Mouse (Mus musculus) lung, postnatal 25 days (tissue): ENCODE measurements around the gene Bpifb5.
"Not testable (repeated sequence)": the region's sequence is repeated elsewhere in the genome, so short reads cannot be mapped to it uniquely, and the experiment has no call there.

Experiments used
- DNase-seq: peaks from one replicate; pipeline ENCODE4 v3.0.0; 2022; ENCODE audit warnings: low spot score

Bpifb5 gene

GRCm38 (mm10) chr2:154223265-154223916 lies at the start of gene Bpifb5:
Gene Bpifb5 (plus strand): TSS chr2:154223742.
- peak; percentile 72 for DNase-seq

GRCm38 (mm10) chr2:154181900-154182299 lies 41.6 kb upstream of the Bpifb5 start:
- DNase-seq = not testable (repeated sequence)

- not testable (repeated sequence) for DNase-seq
Observed at GRCm38 (mm10) chr2:154183061-154183460, 40.5 kb upstream of the Bpifb5 start.

- DNase-seq = peak; percentile 50
Observed at GRCm38 (mm10) chr2:154185319-154185718, 38.2 kb upstream of the Bpifb5 start.

GRCm38 (mm10) chr2:154185748-154186147 lies 37.8 kb upstream of the Bpifb5 start:
- no peak for DNase-seq

- no peak for DNase-seq
Observed at GRCm38 (mm10) chr2:154187468-154187867, 36.1 kb upstream of the Bpifb5 start.

- DNase-seq = no peak
Observed at GRCm38 (mm10) chr2:154189877-154190434, 33.6 kb upstream of the Bpifb5 start.

- DNase-seq = no peak
Observed at GRCm38 (mm10) chr2:154190546-154191258, 32.8 kb upstream of the Bpifb5 start, which contains the start of gene Bpifb1. Gene Bpifb1 (plus strand): TSS chr2:154190818.

- no peak for DNase-seq
Observed at GRCm38 (mm10) chr2:154192141-154192540, 31.4 kb upstream of the Bpifb5 start.

GRCm38 (mm10) chr2:154193071-154193470 lies 30.5 kb upstream of the Bpifb5 start:
- no peak for DNase-seq

- DNase-seq = no peak
Observed at GRCm38 (mm10) chr2:154193994-154194504, 29.5 kb upstream of the Bpifb5 start.

GRCm38 (mm10) chr2:154197036-154197435 lies 26.5 kb upstream of the Bpifb5 start:
- DNase-seq = no peak

- no peak for DNase-seq
Observed at GRCm38 (mm10) chr2:154204630-154205029, 18.9 kb upstream of the Bpifb5 start.

- DNase-seq = peak; percentile 37
Observed at GRCm38 (mm10) chr2:154206908-154207307, 16.6 kb upstream of the Bpifb5 start.

- no peak for DNase-seq
Observed at GRCm38 (mm10) chr2:154209112-154209511, 14.4 kb upstream of the Bpifb5 start.

- no peak for DNase-seq
Observed at GRCm38 (mm10) chr2:154211121-154211520, 12.4 kb upstream of the Bpifb5 start.

- DNase-seq = no peak
Observed at GRCm38 (mm10) chr2:154211881-154212280, 11.7 kb upstream of the Bpifb5 start.

GRCm38 (mm10) chr2:154215191-154215590 lies 8.4 kb upstream of the Bpifb5 start:
- peak; percentile 74 for DNase-seq

- no peak for DNase-seq
Observed at GRCm38 (mm10) chr2:154219950-154220349, 3.6 kb upstream of the Bpifb5 start.

- no peak for DNase-seq
Observed at GRCm38 (mm10) chr2:154223917-154224273, 353 bp downstream of the Bpifb5 start.

- DNase-seq = no peak
Observed at GRCm38 (mm10) chr2:154226991-154227390, 3.4 kb downstream of the Bpifb5 start.

- no peak for DNase-seq
Observed at GRCm38 (mm10) chr2:154227830-154228229, 4.3 kb downstream of the Bpifb5 start.

- no peak for DNase-seq
Observed at GRCm38 (mm10) chr2:154233426-154233825, 9.9 kb downstream of the Bpifb5 start.
